Mouse (Mus musculus) adrenal gland, postnatal 4 days (tissue): Measurements from ENCODE around the gene Nap1l1. TPM values are rescaled to one million over a fixed set of nuclear protein-coding genes. Genes with fewer than 3 reads are reported as not detected.

ENCODE experiments used
- DNase-seq, 2 experiments: peaks; one replicate each; pipeline ENCODE4 v3.0.0; 2021 to 2022; ENCODE audit warnings: low spot score in 2 of 2, mixed read lengths in 2 of 2
- total RNA-seq, 2 experiments: library from RNA; stranded (reverse); gene quantifications; 2 replicates each; pipeline ENCODE4 v1.2.3; 2021

Gene Nap1l1
- total RNA-seq, 2 experiments from 2014 or later, result 213 to 250 TPM

DNA sequence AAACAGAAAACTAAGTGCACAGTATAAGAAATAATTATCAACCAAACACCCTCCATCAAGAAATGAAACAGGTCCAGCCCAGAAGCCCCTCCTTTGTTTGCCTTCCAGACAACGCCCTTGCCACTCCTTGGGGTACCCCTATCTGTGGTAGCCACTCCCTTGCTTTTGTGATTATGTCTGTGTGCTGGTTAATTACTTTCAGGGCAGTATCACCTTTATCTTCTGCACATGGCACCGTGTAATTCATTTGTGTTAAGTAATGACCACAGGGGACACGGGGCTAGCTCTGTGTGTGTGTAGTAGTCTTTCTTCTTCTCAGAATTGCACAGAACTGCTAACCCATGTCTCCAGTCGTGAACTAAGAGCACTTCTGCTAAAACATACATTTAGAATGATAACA is 72.6 kb downstream of the Nap1l1 start:
- DNase-seq, result no peak

Other genes starting within 250 kb of the Nap1l1 start
- 1 to 10 TPM; 7.3 to 8.6 TPM for gene Bbs10, start 174.5 kb upstream of the Nap1l1 start, total RNA-seq
- 10 to 100 TPM; 44.5 to 46.8 TPM for gene Phlda1, start 33.1 kb downstream of the Nap1l1 start, total RNA-seq